Mouse (Mus musculus) liver, adult 2 months (tissue): ENCODE data around the gene Adar. TPM values are rescaled to one million over a fixed set of nuclear protein-coding genes. Genes with fewer than 3 reads are reported as not detected.
A peak's percentile ranks its signal among the peaks of the same experiment; 100 is the strongest.

Experiments used
- DNase-seq: peaks from one replicate; pipeline ENCODE4 v3.0.0-alpha.2; 2011; ENCODE audit warnings: low read depth, low spot score; ENCODE audit errors: extremely low read depth
- H3K27ac ChIP-seq: fragments of 200-500 bp; replicated peaks from 2 replicates; pipeline ENCODE4 v1.5.1; 2012; ENCODE audit warnings: low read depth, mild to moderate bottlenecking, control low read depth, inconsistent platforms, low read length; ENCODE audit not compliant: insufficient read depth
- H3K27me3 ChIP-seq: fragments of 200-500 bp; 2 replicates; pipeline ENCODE4 v1.6.1; 2012; ENCODE audit warnings: mild to moderate bottlenecking, moderate library complexity, low read length, inconsistent platforms; ENCODE audit not compliant: control insufficient read depth, insufficient read depth
- H3K36me3 ChIP-seq: fragments of 200-500 bp; 2 replicates; pipeline ENCODE4 v1.6.1; 2012; ENCODE audit warnings: low read length, inconsistent platforms; ENCODE audit not compliant: control insufficient read depth, insufficient read depth
- H3K4me1 ChIP-seq: fragments of 200-500 bp; 2 replicates; pipeline ENCODE4 v1.6.1; 2011; ENCODE audit warnings: low read length; ENCODE audit not compliant: control insufficient read depth, insufficient read depth
- H3K4me3 ChIP-seq: fragments of 200-500 bp; 2 replicates; pipeline ENCODE4 v1.5.1; 2011; ENCODE audit warnings: low read depth, mild to moderate bottlenecking, control low read depth, low read length, moderate library complexity; ENCODE audit not compliant: insufficient read depth
- H3K79me2 ChIP-seq: fragments of 200-500 bp; 2 replicates; pipeline ENCODE4 v1.6.1; 2012; ENCODE audit warnings: inconsistent platforms, mild to moderate bottlenecking, low read length, moderate library complexity; ENCODE audit not compliant: control insufficient read depth, insufficient read depth
- H3K9ac ChIP-seq: fragments of 200-500 bp; 2 replicates; pipeline ENCODE4 v1.6.1; 2012; ENCODE audit warnings: low read depth, mild to moderate bottlenecking, control low read depth, inconsistent platforms, low read length
- CTCF ChIP-seq: fragments of 200-500 bp; IDR thresholded peaks from 2 replicates; pipeline ENCODE4 v1.5.1; 2011; ENCODE audit warnings: low read depth, low read length, control low read depth
- POLR2A ChIP-seq: fragments of 200-500 bp; IDR thresholded peaks from 2 replicates; pipeline ENCODE4 v1.6.1; 2011; ENCODE audit warnings: low read length, control low read depth; ENCODE audit not compliant: insufficient read depth; ENCODE audit errors: extremely low read depth
- WGBS: fragments of 180-500 bp; shearing (Covaris S2); methylation state at CpG from one replicate; pipeline ENCODE4 v1.1.7; 2018; 5-methylcytosine and 5-hydroxymethylcytosine counted together
- polyA plus RNA-seq: library from polyadenylated mRNA; depleted of rRNA; stranded (reverse); fragments of >200 nt; gene quantifications from 2 replicates; pipeline ENCODE4 v1.2.3, GENCODE M21; 2012; rRNA removed
- total RNA-seq: library from RNA; depleted of rRNA; stranded (reverse); fragments of >200 nt; gene quantifications from 2 replicates; pipeline ENCODE4 v1.2.3, GENCODE M21; 2014; rRNA removed

The Adar gene
- total and polyA plus RNA-seq, 2 experiments: 10.3 to 14.4 TPM

- Histone ChIP-seq H3K36me3 (no peaks in the 10 kb centered on the region), H3K4me1 (no peaks in the 10 kb centered on the region), H3K79me2 (no peaks in the 10 kb centered on the region), H3K27ac (no peak overlapping the region), H3K9ac (no peak overlapping the region), H3K27me3 (no peaks in the 10 kb centered on the region), H3K4me3 (no peak overlapping the region)
- WGBS: 77% methylated on average over 5 of the region's 5 CpGs
- TF ChIP-seq POLR2A (no peak), CTCF (no peak)
- no peak for DNase-seq
Measured at GRCm38 (mm10) chr3:89800774-89801506, 86.1 kb downstream of the Adar start.

DNA sequence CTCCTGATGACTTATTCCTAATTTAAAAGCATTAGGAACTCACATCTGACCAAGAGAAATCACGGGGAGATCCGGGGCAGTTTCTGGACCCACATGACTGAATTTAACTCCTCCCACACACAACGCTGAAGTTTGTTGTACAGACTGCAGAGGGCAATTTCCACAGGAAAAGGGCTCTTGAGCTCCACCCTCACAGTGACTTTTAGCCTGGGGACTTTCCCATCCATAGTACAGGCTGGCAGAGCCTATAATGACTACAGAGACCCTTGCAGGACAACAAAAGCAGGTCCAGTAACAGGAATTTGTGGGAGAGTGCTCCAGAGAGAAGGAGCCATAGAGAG is 86.7 kb downstream of the Adar start:
- H3K27me3 ChIP-seq: no peaks in the 10 kb centered on the region
- H3K36me3 ChIP-seq: no peaks in the 10 kb centered on the region
- H3K9ac ChIP-seq: no peak overlapping the region
- no peaks in the 10 kb centered on the region for H3K4me1 ChIP-seq
- DNase-seq: peak; percentile 38
- H3K4me3 ChIP-seq: no peak overlapping the region
- under 1% methylated on average over 3 of the region's 3 CpGs for WGBS
- TF ChIP-seq POLR2A: no peak
- TF ChIP-seq CTCF: no peak
- no peaks in the 10 kb centered on the region for H3K79me2 ChIP-seq
- H3K27ac ChIP-seq: no peak overlapping the region

GRCm38 (mm10) chr3:89802876-89803275 is 88.1 kb downstream of the Adar start:
- TF ChIP-seq CTCF: no peak
- no peak for TF ChIP-seq POLR2A
- H3K9ac ChIP-seq: no peak overlapping the region
- H3K4me1 ChIP-seq: no peaks in the 10 kb centered on the region
- no peaks in the 10 kb centered on the region for H3K27me3 ChIP-seq
- H3K4me3 ChIP-seq: no peak overlapping the region
- no peaks in the 10 kb centered on the region for H3K79me2 ChIP-seq
- WGBS: 81% methylated on average over 15 of the region's 15 CpGs
- H3K27ac ChIP-seq: no peak overlapping the region
- DNase-seq: no peak
- H3K36me3 ChIP-seq: no peaks in the 10 kb centered on the region

Other genes starting within 250 kb of the Adar start
- under 0.01 and 0.13 TPM in 2 replicates for gene Kcnn3, start 194.9 kb upstream of the Adar start, total RNA-seq
- 0.06 TPM in 1 of 2 replicates, not detected in the other for gene Kcnn3, start 194.9 kb upstream of the Adar start, polyA plus RNA-seq
- gene Chrnb2, start 49.6 kb downstream of the Adar start, total RNA-seq: 0.28 and 0.54 TPM in 2 replicates
- gene Chrnb2, start 49.6 kb downstream of the Adar start, polyA plus RNA-seq: 0.42 and 0.68 TPM in 2 replicates
- gene Ube2q1, start 58.6 kb downstream of the Adar start, total RNA-seq: 12.5 and 16.6 TPM in 2 replicates
- gene Ube2q1, start 58.6 kb downstream of the Adar start, polyA plus RNA-seq: 9.1 and 10.0 TPM in 2 replicates
- 2.3 and 2.5 TPM in 2 replicates for gene She, start 116.3 kb downstream of the Adar start, total RNA-seq
- gene She, start 116.3 kb downstream of the Adar start, polyA plus RNA-seq: 0.78 TPM in 2 replicates
- gene Il6ra, start 198.2 kb downstream of the Adar start, total RNA-seq: 15.4 and 19.7 TPM in 2 replicates
- 10.1 and 10.5 TPM in 2 replicates for gene Il6ra, start 198.2 kb downstream of the Adar start, polyA plus RNA-seq
- 2.3 and 2.6 TPM in 2 replicates for gene Atp8b2, start 248.5 kb downstream of the Adar start, total RNA-seq
- gene Atp8b2, start 248.5 kb downstream of the Adar start, polyA plus RNA-seq: 2.2 and 4.0 TPM in 2 replicates